In the genomic region with DNA sequence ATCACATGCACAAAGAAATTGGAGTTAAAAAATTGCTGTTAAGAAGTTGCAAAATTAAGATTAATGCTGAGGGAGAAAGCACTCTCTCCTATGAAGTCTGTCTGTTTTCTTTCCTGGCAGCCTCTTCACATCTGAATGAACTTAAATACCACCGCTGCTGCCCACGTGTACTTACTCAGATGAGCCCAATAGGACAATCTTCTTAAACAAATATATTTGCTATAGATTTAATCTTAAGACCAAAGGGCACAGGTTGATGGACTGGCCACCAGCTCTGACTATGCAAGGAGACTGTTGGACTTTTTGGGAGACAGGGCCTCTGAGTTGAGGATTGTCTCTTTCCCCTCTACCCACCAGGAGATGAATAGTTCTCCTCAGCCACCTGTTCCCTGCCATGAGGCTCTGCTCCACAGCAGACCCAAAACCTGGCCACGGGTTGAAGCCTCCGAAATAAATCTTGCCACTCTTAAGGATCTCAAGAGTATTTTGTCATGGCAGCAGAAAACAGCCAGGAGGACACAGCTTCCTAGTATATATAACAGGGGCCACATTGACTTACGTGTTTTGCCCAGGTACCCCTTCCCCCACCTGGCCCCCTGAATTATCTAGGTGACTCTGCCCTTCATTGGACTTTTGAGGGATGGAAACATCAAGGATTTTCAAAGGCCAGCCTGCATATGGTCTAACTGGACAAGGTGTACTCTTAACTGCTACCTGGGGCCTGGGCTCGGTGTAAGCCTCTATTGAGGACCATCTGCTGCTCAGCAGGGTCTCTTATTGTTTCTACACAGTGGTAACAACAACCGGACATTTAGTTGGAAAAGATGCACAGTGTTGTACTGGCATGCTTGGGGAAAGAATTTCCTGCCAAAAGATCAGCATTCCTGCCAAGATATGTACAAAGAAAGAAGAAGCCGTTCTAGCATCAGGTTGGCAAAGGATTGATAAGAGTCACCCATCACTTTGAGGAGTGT, we compare ENCODE assay signal across 23 mouse cellular contexts. TPM values are rescaled to one million over a fixed set of nuclear protein-coding genes. Genes with fewer than 3 reads are reported as not detected.
DNase-seq lines count a peak whose midpoint lies in the region; ATAC-seq and TF ChIP-seq lines count a peak whose summit lies in the region.
"Had no signal": no experiment of that assay in that cellular context is flagged by ENCODE, and none has a peak within 500 bp of the region (broad histone marks: within the 10 kb centered on the region; RNA-seq: fewer than 3 reads in every experiment).

No protein-coding gene starts in this region.

- 47% methylated on average over 8 of the region's 8 CpGs for WGBS in liver, adult 2 months
- 13% methylated on average over 8 of the region's 8 CpGs for WGBS in cerebellum, adult 2 months

- no peak overlapping the region for H3K4me3 ChIP-seq in liver, adult 2 months (ENCODE audit: insufficient read depth, low read depth, low read length)
- no peak overlapping the region for H3K4me3 ChIP-seq in cerebellum, adult 2 months (replicated peaks; ENCODE audit: insufficient read depth, low read depth, low read length)
- H3K4me3 ChIP-seq: embryonic facial prominence, embryonic 12.5 days; hindbrain, embryonic 15.5 days; limb, embryonic 10.5 days; liver, embryonic 13.5 days; lung, embryonic 15.5 days; midbrain, embryonic 15.5 days; neural tube, embryonic 13.5 days had no signal

- H3K27me3 ChIP-seq in liver, adult 2 months (ENCODE audit: control insufficient read depth, insufficient read depth, low read length) = no peaks in the 10 kb centered on the region
- no peaks in the 10 kb centered on the region for H3K27me3 ChIP-seq in cerebellum, adult 2 months (ENCODE audit: control insufficient read depth, insufficient read depth, low read length)
- H3K27me3 ChIP-seq: hindbrain, embryonic 15.5 days; midbrain, embryonic 15.5 days had no signal

- ATAC-seq in frontal cortex, adult (ENCODE audit: low TSS enrichment) = no peak
- ATAC-seq: midbrain, embryonic 15.5 days had no signal

- DNase-seq in liver, adult 2 months (ENCODE audit: extremely low read depth, low read depth, low spot score) = peak; percentile 77
- DNase-seq in liver (no peak), R1 (ENCODE audit: low read depth, low spot score) (peak; percentile 50)
- DNase-seq in cerebellum, adult 2 months = peak; percentile 80 to 97
- peak; percentile 83 to 88 for DNase-seq in cerebellum, postnatal 25 days
- DNase-seq in T-cell, adult 2 months (ENCODE audit: low spot score) = no peak
- no peak for DNase-seq in layer of hippocampus, postnatal 10 days (ENCODE audit: low spot score in 2 of 2)
- DNase-seq: gastrocnemius, postnatal 36 days; kidney, adult 2 months; kidney, postnatal 10 days; liver, embryonic 13.5 days; retina, postnatal 1 day; right cerebral cortex, postnatal 25 days; thymus, postnatal 25 days had no signal

- no peak overlapping the region for H3K9ac ChIP-seq in liver, adult 2 months (ENCODE audit: low read depth, low read length)
- H3K9ac ChIP-seq: embryonic facial prominence, embryonic 12.5 days; hindbrain, embryonic 15.5 days; liver, embryonic 13.5 days; lung, embryonic 15.5 days; midbrain, embryonic 15.5 days; neural tube, embryonic 13.5 days had no signal

- no peaks in the 10 kb centered on the region for H3K36me3 ChIP-seq in liver, adult 2 months (ENCODE audit: control insufficient read depth, insufficient read depth, low read length)
- H3K36me3 ChIP-seq: embryonic facial prominence, embryonic 12.5 days; hindbrain, embryonic 15.5 days; limb, embryonic 10.5 days; liver, embryonic 13.5 days; lung, embryonic 15.5 days; midbrain, embryonic 15.5 days; neural tube, embryonic 13.5 days had no signal

- TF ChIP-seq CTCF in liver, adult 2 months (IDR thresholded peaks at IDR 0.05; ENCODE audit: low read depth, low read length) = no peak
- no peak for TF ChIP-seq CTCF in cerebellum, adult 2 months (IDR thresholded peaks at IDR 0.05; ENCODE audit: borderline replicate concordance, insufficient read depth, low read depth, low read length)

- no peak for TF ChIP-seq POLR2A in liver, adult 2 months (IDR thresholded peaks at IDR 0.05; ENCODE audit: extremely low read depth, insufficient read depth, low read length)
- no peak for TF ChIP-seq POLR2A in cerebellum, adult 2 months (IDR thresholded peaks at IDR 0.05; ENCODE audit: borderline replicate concordance, insufficient read depth, low read length)

- peaks cover 14% of the 10 kb centered on the region; the same call in 1 of the 2 replicates for H3K79me2 ChIP-seq in liver, adult 2 months (ENCODE audit: control insufficient read depth, insufficient read depth, low read length)

- peaks cover 31% of the 10 kb centered on the region for H3K4me1 ChIP-seq in liver, adult 2 months (ENCODE audit: control insufficient read depth, insufficient read depth, low read length)
- H3K4me1 ChIP-seq in cerebellum, adult 2 months (ENCODE audit: control insufficient read depth, insufficient read depth, low read length) = peaks cover 45% of the 10 kb centered on the region

- H3K27ac ChIP-seq in liver, adult 2 months (replicated peaks; ENCODE audit: insufficient read depth, low read depth, low read length) = peak overlapping the region; percentile 17
- H3K27ac ChIP-seq in cerebellum, adult 2 months (ENCODE audit: insufficient read depth, low read length) = peak overlapping the region; percentile 97
- H3K27ac ChIP-seq: embryonic facial prominence, embryonic 12.5 days; hindbrain, embryonic 15.5 days; limb, embryonic 10.5 days; liver, embryonic 13.5 days; lung, embryonic 15.5 days; macrophage; midbrain, embryonic 15.5 days; neural tube, embryonic 13.5 days had no signal

RNA-seq across cellular contexts. Expression of gene Chn2, which starts 6.7 kb away (rescaled TPM):
- 36.2 and 46.2 TPM in 2 replicates for total RNA-seq in liver, adult 2 months (2014; rRNA removed)
- 35.6 and 37.3 TPM in 2 replicates for polyA plus RNA-seq in liver, adult 2 months (2012; rRNA removed)
- 574 and 684 TPM in 2 replicates for polyA plus RNA-seq in cerebellum, adult 2 months (2012; rRNA removed)
- total RNA-seq in layer of hippocampus, postnatal 10 days (2021) = 10 to 100 TPM; 26.5 to 31.0 TPM
- total RNA-seq: MEL had no signal

Comparison
In these comparisons a context has a peak if more than half of its experiments do, and no peak if none do; other contexts are left out.
1. DNase-seq: peak in liver, adult 2 months (single experiment), R1 (single experiment), cerebellum, adult 2 months (2 of 2) and cerebellum, postnatal 25 days (2 of 2); none in liver (single experiment), T-cell, adult 2 months (single experiment) and layer of hippocampus, postnatal 10 days (0 of 2).